Mouse (Mus musculus) skeletal muscle tissue, adult 2 months (tissue): ENCODE measurements at regions not wholly inside any gene's neighbourhood (a gene's known extent, or its start where the extent isn't known, plus 50 kb on each side); places are given as distances from the start of the nearest gene placed in this dataset.

Source experiments
- DNase-seq: peaks from one replicate; pipeline ENCODE4 v3.0.0-alpha.2; 2012; ENCODE audit warnings: low read depth, low spot score

- no peak for DNase-seq
Observed at GRCm38 (mm10) chr14:80083724-80084123, 99.8 kb downstream of the Olfm4 start.

DNA sequence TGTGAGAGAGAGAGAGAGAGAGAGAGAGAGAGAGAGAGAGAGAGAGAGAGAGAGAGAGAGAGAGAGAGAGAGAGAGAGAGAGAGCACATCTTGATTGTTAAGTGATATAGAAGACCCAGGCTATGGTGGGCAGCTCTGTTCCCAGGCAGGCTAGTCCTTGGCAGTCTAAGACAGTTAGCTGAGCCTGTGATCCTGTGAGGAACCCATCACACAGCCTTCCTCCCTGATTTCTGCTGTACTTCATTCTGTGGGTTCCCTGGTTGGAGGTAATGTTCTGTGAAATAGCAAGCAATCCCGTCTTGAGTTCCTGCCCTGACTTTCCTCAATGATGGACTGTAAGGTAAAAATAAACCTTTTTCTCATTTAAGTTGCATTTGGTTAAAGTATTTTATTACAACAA, 113.4 kb downstream of the Olfm4 start:
- DNase-seq = no peak

DNA sequence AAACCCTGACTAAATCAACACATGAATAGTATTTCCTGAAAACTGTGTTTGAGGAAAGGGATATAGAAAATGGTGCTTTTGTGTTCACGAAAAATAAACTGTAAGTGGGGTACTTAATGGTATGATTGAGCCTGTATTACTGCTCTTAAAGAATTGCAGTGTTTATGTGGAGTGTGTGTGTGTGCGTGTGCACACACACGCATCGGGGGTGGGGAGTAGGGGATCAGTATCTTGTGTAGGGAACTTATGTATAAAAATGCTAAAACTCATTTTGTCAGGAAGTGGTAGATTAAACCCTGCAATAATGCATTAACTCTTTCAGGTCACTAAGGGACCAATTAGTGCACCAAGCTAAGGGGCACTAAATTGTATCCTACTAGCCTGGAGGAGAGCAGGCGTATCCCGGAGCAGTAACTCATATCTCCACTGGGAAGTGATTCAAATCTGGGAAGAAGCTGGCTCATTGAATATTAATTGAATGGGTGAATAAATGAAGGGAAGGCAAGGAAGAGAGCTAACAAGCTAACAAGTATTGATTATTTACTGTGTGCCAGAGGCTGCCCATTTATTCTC, 129.3 kb downstream of the Olfm4 start:
- no peak for DNase-seq

GRCm38 (mm10) chr14:80114326-80114725, 130.4 kb downstream of the Olfm4 start:
- DNase-seq = no peak

DNA sequence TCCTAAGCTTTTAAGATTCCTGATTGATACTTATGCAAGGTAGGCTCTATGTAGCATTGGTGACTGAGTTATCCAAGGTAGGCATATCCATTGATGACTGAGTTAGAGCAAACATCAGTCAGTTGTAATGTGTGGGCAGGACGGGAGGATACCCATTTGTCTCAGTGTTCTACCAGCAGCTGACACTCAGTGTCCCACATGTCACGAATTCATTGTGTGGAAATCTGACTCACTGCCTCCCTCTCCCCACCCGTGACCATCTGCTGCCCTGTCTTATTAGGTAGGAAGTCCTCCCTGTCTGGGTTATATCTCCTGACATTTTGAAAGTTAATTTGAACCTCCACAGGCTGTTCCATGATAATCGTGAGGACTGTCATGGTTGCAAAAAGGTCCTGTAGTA, 141.3 kb downstream of the Olfm4 start:
- no peak for DNase-seq

GRCm38 (mm10) chr14:80128181-80128580, 144.3 kb downstream of the Olfm4 start:
- no peak for DNase-seq

GRCm38 (mm10) chr14:80137541-80137940, 153.7 kb downstream of the Olfm4 start:
- DNase-seq = no peak

- DNase-seq = no peak
Observed at GRCm38 (mm10) chr14:80138991-80139791, 155.3 kb downstream of the Olfm4 start.

DNA sequence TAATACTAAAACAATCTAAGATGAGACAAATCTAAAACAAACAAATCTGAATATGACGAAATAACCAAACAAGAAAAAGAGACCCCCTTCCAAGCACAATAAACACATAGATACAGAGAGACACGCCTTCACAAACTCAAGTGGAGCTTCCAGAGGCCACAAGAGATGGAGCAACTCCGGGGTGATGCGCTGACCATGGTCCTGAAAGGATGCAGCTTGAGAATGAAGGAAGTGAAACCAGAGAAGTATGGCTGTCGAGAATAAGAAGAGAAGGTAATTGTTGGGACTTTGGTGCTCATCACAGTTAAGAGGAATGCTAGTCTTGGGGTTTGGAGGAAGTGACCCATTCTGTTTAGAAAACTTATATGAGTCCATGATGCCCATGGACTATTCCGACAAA, 173.1 kb downstream of the Olfm4 start:
- no peak for DNase-seq

DNA sequence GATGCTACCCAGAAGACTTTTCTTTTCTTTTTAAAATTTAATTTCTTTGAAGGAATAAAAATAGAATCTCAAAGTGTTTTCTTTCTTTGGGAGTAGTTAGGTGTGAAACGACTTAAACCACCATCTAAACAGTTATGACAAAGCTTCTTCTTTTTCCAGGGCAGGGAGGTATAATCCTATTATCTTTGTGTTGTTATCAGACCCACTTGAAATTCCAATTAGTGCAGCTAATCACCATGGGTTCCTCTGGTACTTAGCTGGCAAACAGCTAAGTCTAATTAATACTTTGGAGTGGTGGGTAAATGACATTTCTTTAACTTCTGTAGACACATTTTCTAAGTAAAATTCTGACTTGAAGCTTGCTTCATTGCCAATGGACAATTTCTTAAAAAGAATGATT, 185.3 kb downstream of the Olfm4 start:
- DNase-seq = no peak

- no peak for DNase-seq
Observed at GRCm38 (mm10) chr14:80170450-80171180, 186.7 kb downstream of the Olfm4 start.

DNA sequence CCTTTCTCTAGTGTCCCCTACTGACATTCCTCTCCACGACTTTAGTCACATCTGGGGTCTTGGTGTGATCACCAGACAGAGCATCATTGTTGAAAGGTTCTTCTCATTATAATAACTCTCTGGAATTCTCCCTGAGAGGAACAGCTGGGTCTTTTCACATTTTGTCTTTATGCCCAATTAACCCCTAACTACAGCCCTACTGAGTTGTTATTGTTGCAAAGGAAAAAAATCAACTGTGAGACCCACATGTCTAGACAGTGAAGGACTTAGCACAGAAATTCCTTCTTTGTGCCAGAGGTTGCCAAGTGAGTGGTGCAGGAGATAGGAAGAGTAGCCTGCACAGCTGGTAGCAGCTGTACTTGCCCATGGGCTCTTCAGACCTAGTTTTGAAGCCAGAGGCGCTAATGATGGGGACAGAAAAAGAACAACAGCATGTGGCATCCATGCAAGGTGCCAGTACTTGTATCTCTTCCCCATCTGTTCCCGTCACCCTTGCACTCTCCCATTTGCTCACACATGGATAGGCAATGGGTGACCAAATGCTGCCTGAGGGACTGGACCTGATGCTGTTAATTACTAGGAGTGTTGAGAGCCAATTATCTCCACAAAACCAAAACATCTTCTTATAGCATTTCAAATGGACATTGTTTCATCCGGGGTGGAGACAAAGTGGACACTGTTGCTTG, 189.1 kb downstream of the Olfm4 start:
- no peak for DNase-seq

GRCm38 (mm10) chr14:80176464-80176863, 192.6 kb downstream of the Olfm4 start:
- no peak for DNase-seq

GRCm38 (mm10) chr14:80195041-80195440, 211.2 kb downstream of the Olfm4 start:
- no peak for DNase-seq

DNA sequence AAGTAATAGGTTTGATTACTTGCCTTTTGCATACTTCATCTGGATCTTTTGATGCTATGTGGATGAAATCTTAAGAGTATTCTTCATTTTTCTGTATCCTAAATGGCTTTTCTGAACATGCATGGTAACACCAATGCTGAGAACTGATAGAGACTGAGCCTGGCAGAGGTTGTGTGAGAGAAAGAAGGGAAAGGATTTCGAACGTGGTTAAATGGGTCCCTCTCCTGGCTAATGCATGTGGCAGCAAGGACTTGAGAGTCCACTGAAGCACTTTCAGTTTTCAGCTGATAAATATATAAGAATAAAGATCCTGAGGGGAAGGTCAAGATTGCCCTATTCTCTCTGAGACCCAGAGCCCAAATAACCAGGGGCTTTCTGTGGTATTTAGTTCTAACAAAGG, 229.0 kb downstream of the Olfm4 start:
- no peak for DNase-seq

DNA sequence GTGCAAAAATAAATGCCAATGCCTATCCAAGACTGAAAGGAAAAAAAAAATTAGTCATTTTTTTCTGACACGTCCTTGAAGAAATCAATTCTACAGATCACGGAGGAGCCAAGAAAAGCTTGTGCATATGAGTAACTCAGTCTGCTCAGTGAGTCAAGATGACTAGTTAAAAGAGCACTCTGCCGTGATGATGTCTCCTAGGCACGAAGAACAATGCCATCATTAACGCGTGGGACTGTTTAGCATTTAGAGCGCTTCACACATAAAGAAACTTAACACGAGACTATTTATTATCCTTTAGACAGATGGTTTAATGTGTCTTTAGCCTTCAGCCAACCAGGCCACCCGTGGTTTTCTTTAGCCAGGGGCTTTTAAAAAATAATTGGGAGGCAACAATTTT, 229.8 kb downstream of the Olfm4 start:
- DNase-seq = no peak

- DNase-seq = peak; percentile 14
Observed at GRCm38 (mm10) chr14:80215960-80216552, 232.2 kb downstream of the Olfm4 start.

DNA sequence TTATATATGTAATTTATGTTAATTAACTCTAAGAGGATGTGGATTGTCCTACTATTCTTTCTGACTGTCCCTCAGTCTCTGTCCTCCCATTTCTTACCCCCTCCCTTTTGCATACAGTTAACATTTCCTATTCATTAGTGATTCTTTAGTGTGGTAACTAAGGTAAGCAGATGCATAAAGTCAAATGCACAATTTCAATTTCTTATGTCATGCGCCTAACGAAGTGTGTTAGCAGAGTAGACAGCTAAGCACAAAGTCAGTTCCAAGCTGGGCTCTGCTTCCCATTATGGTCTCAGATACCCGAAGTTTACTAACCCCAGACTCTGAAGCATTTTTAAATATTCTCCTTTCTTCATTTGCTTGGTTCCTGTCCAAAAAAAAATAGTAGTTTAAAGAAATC, 248.2 kb downstream of the Olfm4 start:
- no peak for DNase-seq

GRCm38 (mm10) chr14:80232976-80233375, 249.1 kb downstream of the Olfm4 start:
- no peak for DNase-seq

GRCm38 (mm10) chr14:80237136-80237535, 253.3 kb downstream of the Olfm4 start:
- no peak for DNase-seq

GRCm38 (mm10) chr14:80237552-80237951, 253.7 kb downstream of the Olfm4 start:
- no peak for DNase-seq
